9 mouse cellular contexts compared by ENCODE assay signal in genomic region chr6:34543303-34544206, GRCm38 (mm10). TPM values are rescaled to one million over a fixed set of nuclear protein-coding genes. Genes with fewer than 3 reads are reported as not detected.
DNase-seq lines count a peak whose midpoint lies in the region; ATAC-seq and TF ChIP-seq lines count a peak whose summit lies in the region.
"Had no signal": no experiment of that assay in that cellular context is flagged by ENCODE, and none has a peak within 500 bp of the region (broad histone marks: within the 10 kb centered on the region; RNA-seq: fewer than 3 reads in every experiment).

No protein-coding gene starts in this region.

- 0 out of 2 replicates have a peak overlapping the region, but pooled peaks have one; percentile 22 for H3K27ac ChIP-seq in heart, embryonic 10.5 days
- no peak overlapping the region for H3K27ac ChIP-seq in heart, adult 2 months
- peak overlapping the region; percentile 8; the same call in 1 of the 2 replicates for H3K27ac ChIP-seq in hindbrain, postnatal 0 days
- H3K27ac ChIP-seq in midbrain, postnatal 0 days (ENCODE audit: low read depth, low read length), result no peak overlapping the region

- peak overlapping the region; percentile 30; the same call in 1 of the 2 replicates for H3K4me2 ChIP-seq in hindbrain, postnatal 0 days (ENCODE audit: low read depth, low read length)
- 0 out of 2 replicates have a peak overlapping the region, but pooled peaks have one; percentile 1 for H3K4me2 ChIP-seq in midbrain, postnatal 0 days (ENCODE audit: low read depth, low read length, poor library complexity, severe bottlenecking)

- H3K4me3 ChIP-seq in heart, embryonic 10.5 days, result no peak overlapping the region
- no peak overlapping the region for H3K4me3 ChIP-seq in heart, adult 2 months
- H3K4me3 ChIP-seq in hindbrain, postnatal 0 days (ENCODE audit: low read length), result no peak overlapping the region
- no peak overlapping the region for H3K4me3 ChIP-seq in midbrain, postnatal 0 days (ENCODE audit: low read depth, low read length)

- no peaks in the 10 kb centered on the region for H3K27me3 ChIP-seq in heart, embryonic 10.5 days (ENCODE audit: insufficient read depth, poor library complexity, severe bottlenecking)
- H3K27me3 ChIP-seq in heart, adult 2 months (ENCODE audit: control insufficient read depth, insufficient read depth, low read length), result no peaks in the 10 kb centered on the region; the same call in 1 of the 2 replicates
- H3K27me3 ChIP-seq in hindbrain, postnatal 0 days (ENCODE audit: insufficient read depth, low read length), result no peaks in the 10 kb centered on the region
- H3K27me3 ChIP-seq in midbrain, postnatal 0 days (ENCODE audit: insufficient read depth, low read length), result no peaks in the 10 kb centered on the region

- TF ChIP-seq POLR2A in heart, adult 2 months (IDR thresholded peaks at IDR 0.05; ENCODE audit: insufficient read depth, low read depth, low read length), result no peak

- peak; percentile 69 for DNase-seq in heart, embryonic 10.5 days (ENCODE audit: low spot score)
- DNase-seq in heart, adult 2 months, result no peak
- peak; percentile 60 for DNase-seq in embryo, embryonic 11 days
- peak; percentile 25 for DNase-seq in hindbrain, postnatal 0 days (ENCODE audit: low spot score)
- DNase-seq in midbrain, postnatal 0 days (ENCODE audit: low spot score), result peak; percentile 47
- DNase-seq in cerebellum, adult 11-12 months, result no peak
- no peak for DNase-seq in ovary, postnatal 10 days (ENCODE audit: low spot score)
- no peak for DNase-seq in left cerebral cortex, adult 9 months (ENCODE audit: low spot score in 2 of 2)
- DNase-seq: right cerebral cortex, postnatal 25 days had no signal

- no peaks in the 10 kb centered on the region for H3K36me3 ChIP-seq in heart, embryonic 10.5 days
- no peaks in the 10 kb centered on the region for H3K36me3 ChIP-seq in heart, adult 2 months (ENCODE audit: control insufficient read depth, insufficient read depth, low read length)
- no peaks in the 10 kb centered on the region for H3K36me3 ChIP-seq in hindbrain, postnatal 0 days (ENCODE audit: insufficient read depth, low read length)
- no peaks in the 10 kb centered on the region for H3K36me3 ChIP-seq in midbrain, postnatal 0 days (ENCODE audit: insufficient read depth, low read length)

- peaks cover 14% of the 10 kb centered on the region for H3K4me1 ChIP-seq in heart, embryonic 10.5 days
- peaks cover 1% of the 10 kb centered on the region; the same call in 1 of the 2 replicates for H3K4me1 ChIP-seq in heart, adult 2 months (ENCODE audit: control insufficient read depth, insufficient read depth, low read length)
- peaks cover 10% of the 10 kb centered on the region for H3K4me1 ChIP-seq in hindbrain, postnatal 0 days (ENCODE audit: insufficient read depth, low read length)
- H3K4me1 ChIP-seq in midbrain, postnatal 0 days (ENCODE audit: insufficient read depth, low read length), result no peaks in the 10 kb centered on the region

- ATAC-seq in hindbrain, postnatal 0 days, result 0 out of 2 replicates have a peak, but pooled peaks have one; percentile 43
- no peak for ATAC-seq in midbrain, postnatal 0 days (ENCODE audit: low FRiP score)

- 71% methylated on average over 21 of the region's 21 CpGs for WGBS in heart, embryonic 10.5 days
- 58% methylated on average over 21 of the region's 21 CpGs for WGBS in heart, adult 2 months
- WGBS in hindbrain, postnatal 0 days, result 37% methylated on average over 21 of the region's 21 CpGs
- WGBS in midbrain, postnatal 0 days, result 46% methylated on average over 21 of the region's 21 CpGs

- no peak overlapping the region for H3K9ac ChIP-seq in heart, adult 2 months (ENCODE audit: low read depth, low read length)
- 0 out of 2 replicates have a peak overlapping the region, but pooled peaks have one; percentile 9 for H3K9ac ChIP-seq in hindbrain, postnatal 0 days (replicated peaks; ENCODE audit: low read length)
- H3K9ac ChIP-seq in midbrain, postnatal 0 days (replicated peaks; ENCODE audit: low read length, poor library complexity, severe bottlenecking), result 0 out of 2 replicates have a peak overlapping the region, but pooled peaks have one; percentile 1

- intact Hi-C loops in heart, adult 2 months (cut with DNase I), result no loop called here

- H3K79me2 ChIP-seq in heart, adult 2 months (replicated peaks; ENCODE audit: control insufficient read depth, insufficient read depth, low read length), result no peaks in the 10 kb centered on the region

- no peaks in the 10 kb centered on the region for H3K9me3 ChIP-seq in heart, embryonic 10.5 days
- no peaks in the 10 kb centered on the region for H3K9me3 ChIP-seq in hindbrain, postnatal 0 days (ENCODE audit: low read length)
- no peaks in the 10 kb centered on the region for H3K9me3 ChIP-seq in midbrain, postnatal 0 days (ENCODE audit: low read length)

- no peak for TF ChIP-seq CTCF in heart, adult 2 months (IDR thresholded peaks at IDR 0.05)
- TF ChIP-seq CTCF in hindbrain, postnatal 0 days (IDR thresholded peaks at IDR 0.05; ENCODE audit: low read depth), result no peak
- no peak for TF ChIP-seq CTCF in midbrain, postnatal 0 days (IDR thresholded peaks at IDR 0.05)

- TF ChIP-seq EP300 in heart, adult 2 months (IDR thresholded peaks at IDR 0.05; ENCODE audit: insufficient read depth, low read depth, low read length), result no peak

RNA-seq across cellular contexts. Expression of gene Cald1, which starts 54.7 kb away (rescaled TPM):
- polyA plus RNA-seq in heart, embryonic 10.5 days (2016; fragmentation: Nextera tagmentation; extraction: Ambion mirVana), result 123 and 189 TPM in 2 replicates
- 10 to 100 TPM; 47.6 to 62.8 TPM for total RNA-seq in heart, adult 2 months (2021)
- 14.1 and 28.2 TPM in 2 replicates for polyA plus RNA-seq in heart, adult 2 months (2012; rRNA removed)
- total RNA-seq in hindbrain, postnatal 0 days (2014; rRNA removed), result 27.6 and 28.1 TPM in 2 replicates
- polyA plus RNA-seq in hindbrain, postnatal 0 days (2015; fragmentation: Nextera tagmentation; extraction: Ambion mirVana), result 59.0 and 67.6 TPM in 2 replicates
- total RNA-seq in midbrain, postnatal 0 days (2014; rRNA removed), result 20.5 and 20.7 TPM in 2 replicates
- polyA plus RNA-seq in midbrain, postnatal 0 days (2015; fragmentation: Nextera tagmentation; extraction: Ambion mirVana), result 37.4 and 40.5 TPM in 2 replicates

Comparison
In these comparisons a context has a peak if more than half of its experiments do, and no peak if none do; other contexts are left out.
1. DNase-seq: peak in heart, embryonic 10.5 days (single experiment), embryo, embryonic 11 days (single experiment), hindbrain, postnatal 0 days (single experiment) and midbrain, postnatal 0 days (single experiment); none in heart, adult 2 months (0 of 2), cerebellum, adult 11-12 months (single experiment), ovary, postnatal 10 days (single experiment) and left cerebral cortex, adult 9 months (0 of 2).
2. H3K27ac ChIP-seq: peak in heart, embryonic 10.5 days (single experiment) and hindbrain, postnatal 0 days (single experiment); none in heart, adult 2 months (single experiment) and midbrain, postnatal 0 days (single experiment).